Mouse (Mus musculus) cerebellum, adult 9-11 months (tissue): Measurements from ENCODE around the gene Meox2.
A peak's percentile ranks its signal among the peaks of the same experiment; 100 is the strongest.
"Not testable (repeated sequence)": the region's sequence is repeated elsewhere in the genome, so short reads cannot be mapped to it uniquely, and the experiment has no call there.

ENCODE experiments used
- DNase-seq: peaks from one replicate; pipeline ENCODE4 v3.0.0; 2022

The Meox2 gene

GRCm38 (mm10) chr12:37108390-37108738 is at the start of gene Meox2:
Meox2 (plus strand) TSS chr12:37108540.
- DNase-seq, result no peak

GRCm38 (mm10) chr12:37072636-37073035 is 35.7 kb upstream of the Meox2 start:
- no peak for DNase-seq

GRCm38 (mm10) chr12:37077308-37077707 is 31.0 kb upstream of the Meox2 start:
- no peak for DNase-seq

- not testable (repeated sequence) for DNase-seq
These were observed 28.3 kb upstream of the Meox2 start for GRCm38 (mm10) chr12:37080005-37080404.

- no peak for DNase-seq
These were observed 1.8 kb upstream of the Meox2 start for GRCm38 (mm10) chr12:37106541-37106940.

GRCm38 (mm10) chr12:37107150-37107549 is 1.2 kb upstream of the Meox2 start:
- no peak for DNase-seq

- DNase-seq, result no peak
These were observed 489 bp upstream of the Meox2 start for GRCm38 (mm10) chr12:37107713-37108389.

GRCm38 (mm10) chr12:37108819-37109473 is 606 bp downstream of the Meox2 start:
- no peak for DNase-seq

GRCm38 (mm10) chr12:37109474-37110012 is 1.2 kb downstream of the Meox2 start:
- no peak for DNase-seq

- DNase-seq, result no peak
These were observed 2.6 kb downstream of the Meox2 start for GRCm38 (mm10) chr12:37110977-37111376.

GRCm38 (mm10) chr12:37119246-37119645 is 10.9 kb downstream of the Meox2 start:
- DNase-seq, result no peak

GRCm38 (mm10) chr12:37123763-37124162 is 15.4 kb downstream of the Meox2 start:
- no peak for DNase-seq

GRCm38 (mm10) chr12:37142080-37142703 is 33.9 kb downstream of the Meox2 start:
- no peak for DNase-seq

GRCm38 (mm10) chr12:37143879-37144278 is 35.5 kb downstream of the Meox2 start:
- DNase-seq, result no peak

- peak; percentile 11 for DNase-seq
These were observed 59.4 kb downstream of the Meox2 start for GRCm38 (mm10) chr12:37167742-37168141.

- DNase-seq, result no peak
These were observed 65.0 kb downstream of the Meox2 start for GRCm38 (mm10) chr12:37173324-37173723.

- no peak for DNase-seq
These were observed 75.3 kb downstream of the Meox2 start for GRCm38 (mm10) chr12:37183689-37184088.

GRCm38 (mm10) chr12:37188940-37189488 is 80.7 kb downstream of the Meox2 start:
- DNase-seq, result no peak
